Mouse (Mus musculus) liver, embryonic 12.5 days (tissue): ENCODE measurements at regions not wholly inside any gene's neighbourhood (a gene's known extent, or its start where the extent isn't known, plus 50 kb on each side); places are given as distances from the start of the nearest gene placed in this dataset.
"Not testable (repeated sequence)": the region's sequence is repeated elsewhere in the genome, so short reads cannot be mapped to it uniquely, and the experiment has no call there.

Experiments
- ATAC-seq: fragments of 200-750 bp; cut with Nextera tagmentation; 2 replicates; pipeline ENCODE4 v1.8.0; 2017; ENCODE audit warnings: moderate number of reproducible peaks, mild to moderate bottlenecking, moderate library complexity
- H3K27ac ChIP-seq: fragments of 300-500 bp; sonication (generic); 2 replicates; pipeline ENCODE4 v1.5.1; 2016; ENCODE audit warnings: mild to moderate bottlenecking
- H3K27me3 ChIP-seq: fragments of 300-500 bp; sonication (generic); replicated peaks from 2 replicates; pipeline ENCODE4 v1.6.1; 2016; ENCODE audit warnings: mild to moderate bottlenecking, moderate library complexity
- H3K36me3 ChIP-seq: fragments of 300-500 bp; sonication (generic); 2 replicates; pipeline ENCODE4 v1.6.1; 2016; ENCODE audit warnings: mild to moderate bottlenecking, moderate library complexity
- H3K4me1 ChIP-seq: fragments of 300-500 bp; sonication (generic); 2 replicates; pipeline ENCODE4 v1.6.1; 2016
- H3K4me2 ChIP-seq: fragments of 300-500 bp; sonication (generic); 2 replicates; pipeline ENCODE4 v1.6.1; 2016; ENCODE audit warnings: mild to moderate bottlenecking, moderate library complexity
- H3K4me3 ChIP-seq: fragments of 300-500 bp; sonication (generic); 2 replicates; pipeline ENCODE4 v1.5.1; 2016; ENCODE audit warnings: mild to moderate bottlenecking, moderate library complexity
- H3K9ac ChIP-seq: fragments of 300-500 bp; sonication (generic); 2 replicates; pipeline ENCODE4 v1.6.1; 2016; ENCODE audit warnings: mild to moderate bottlenecking, moderate library complexity
- H3K9me3 ChIP-seq: fragments of 300-500 bp; sonication (generic); replicated peaks from 2 replicates; pipeline ENCODE4 v1.6.1; 2016; ENCODE audit warnings: mild to moderate bottlenecking, moderate library complexity
- WGBS: fragments of 180-500 bp; shearing (Covaris S2); methylation state at CpG from one replicate; pipeline ENCODE4 v1.1.7; 2016; ENCODE audit not compliant: insufficient replicate concordance; 5-methylcytosine and 5-hydroxymethylcytosine counted together

- WGBS = 51% methylated on average over 4 of the region's 4 CpGs
- H3K27me3 ChIP-seq = no peaks in the 10 kb centered on the region
- H3K4me1 ChIP-seq = peaks cover 4% of the 10 kb centered on the region; the same call in 1 of the 2 replicates
- H3K36me3 ChIP-seq = no peaks in the 10 kb centered on the region
- no peak for ATAC-seq
- no peak overlapping the region for H3K4me3 ChIP-seq
- no peak overlapping the region for H3K9ac ChIP-seq
- H3K9me3 ChIP-seq = no peaks in the 10 kb centered on the region
- H3K4me2 ChIP-seq = no peak overlapping the region
- H3K27ac ChIP-seq = no peak overlapping the region
Observed at GRCm38 (mm10) chr6:31011407-31012020, 52.6 kb upstream of the Klf14 start.

GRCm38 (mm10) chr6:31016566-31016965, 57.7 kb upstream of the Klf14 start:
- ATAC-seq = no peak
- H3K4me3 ChIP-seq = no peak overlapping the region
- WGBS = 35% methylated on average over 7 of the region's 7 CpGs
- H3K4me2 ChIP-seq = peak overlapping the region; percentile 19; the same call in 1 of the 2 replicates
- H3K27ac ChIP-seq = no peak overlapping the region
- H3K9me3 ChIP-seq = no peaks in the 10 kb centered on the region
- H3K36me3 ChIP-seq = no peaks in the 10 kb centered on the region
- H3K27me3 ChIP-seq = no peaks in the 10 kb centered on the region
- H3K9ac ChIP-seq = no peak overlapping the region
- peaks cover 7% of the 10 kb centered on the region; the same call in 1 of the 2 replicates for H3K4me1 ChIP-seq

GRCm38 (mm10) chr6:31021776-31022175, 62.9 kb upstream of the Klf14 start:
- no peak for ATAC-seq
- Histone ChIP-seq H3K27ac (no peak overlapping the region), H3K9ac (no peak overlapping the region), H3K9me3 (no peaks in the 10 kb centered on the region), H3K36me3 (no peaks in the 10 kb centered on the region), H3K4me3 (no peak overlapping the region), H3K27me3 (no peaks in the 10 kb centered on the region), H3K4me1 (peaks cover under 1% of the 10 kb centered on the region; the same call in 1 of the 2 replicates), H3K4me2 (no peak overlapping the region)
- 65% methylated on average over 5 of the region's 5 CpGs for WGBS

- no peak overlapping the region for H3K4me2 ChIP-seq
- WGBS = 81% methylated on average over 9 of the region's 9 CpGs
Observed at GRCm38 (mm10) chr6:31029777-31030176, 70.9 kb upstream of the Klf14 start.

GRCm38 (mm10) chr6:31031022-31031421, 72.1 kb upstream of the Klf14 start:
- Histone ChIP-seq H3K4me1 (peaks cover 5% of the 10 kb centered on the region; the same call in 1 of the 2 replicates), H3K4me3 (no peak overlapping the region), H3K27ac (no peak overlapping the region), H3K9me3 (no peaks in the 10 kb centered on the region), H3K36me3 (no peaks in the 10 kb centered on the region), H3K9ac (no peak overlapping the region), H3K4me2 (no peak overlapping the region), H3K27me3 (no peaks in the 10 kb centered on the region)
- no peak for ATAC-seq
- WGBS = 81% methylated on average over 7 of the region's 7 CpGs

More at GRCm38 (mm10) chr6:31029777-31030176, 70.9 kb upstream of the Klf14 start:
- Histone ChIP-seq H3K9me3 (no peaks in the 10 kb centered on the region), H3K9ac (no peak overlapping the region), H3K27me3 (no peaks in the 10 kb centered on the region), H3K4me3 (no peak overlapping the region), H3K4me1 (peaks cover 5% of the 10 kb centered on the region; the same call in 1 of the 2 replicates), H3K27ac (no peak overlapping the region), H3K36me3 (no peaks in the 10 kb centered on the region)
- no peak for ATAC-seq

- no peaks in the 10 kb centered on the region for H3K36me3 ChIP-seq
- whole genome bisulfite sequencing = 61% methylated on average over 4 of the region's 4 CpGs
- H3K27me3 ChIP-seq = no peaks in the 10 kb centered on the region
- no peak for ATAC-seq
- H3K4me1 ChIP-seq = peaks cover 5% of the 10 kb centered on the region; the same call in 1 of the 2 replicates
- no peak overlapping the region for H3K27ac ChIP-seq
- H3K4me2 ChIP-seq = no peak overlapping the region
- no peak overlapping the region for H3K4me3 ChIP-seq
- H3K9me3 ChIP-seq = no peaks in the 10 kb centered on the region
- H3K9ac ChIP-seq = no peak overlapping the region
Observed at GRCm38 (mm10) chr6:31032147-31032546, 73.3 kb upstream of the Klf14 start.

GRCm38 (mm10) chr6:31032980-31033608, 74.2 kb upstream of the Klf14 start:
- Histone ChIP-seq H3K9me3 (no peaks in the 10 kb centered on the region), H3K36me3 (no peaks in the 10 kb centered on the region), H3K9ac (no peak overlapping the region), H3K4me1 (peaks cover 5% of the 10 kb centered on the region; the same call in 1 of the 2 replicates), H3K27me3 (no peaks in the 10 kb centered on the region), H3K4me2 (0 out of 2 replicates have a peak overlapping the region, but pooled peaks have one; percentile 1), H3K27ac (no peak overlapping the region), H3K4me3 (no peak overlapping the region)
- ATAC-seq = no peak
- WGBS = 9% methylated on average over 12 of the region's 12 CpGs

- H3K4me3 ChIP-seq = no peak overlapping the region
- H3K4me2 ChIP-seq = no peak overlapping the region
- no peak for ATAC-seq
- H3K27me3 ChIP-seq = no peaks in the 10 kb centered on the region
- no peaks in the 10 kb centered on the region for H3K36me3 ChIP-seq
- no peak overlapping the region for H3K27ac ChIP-seq
- peaks cover 5% of the 10 kb centered on the region; the same call in 1 of the 2 replicates for H3K4me1 ChIP-seq
- H3K9me3 ChIP-seq = no peaks in the 10 kb centered on the region
- no peak overlapping the region for H3K9ac ChIP-seq
- WGBS = 68% methylated on average over 10 of the region's 10 CpGs
Observed at GRCm38 (mm10) chr6:31034796-31035195, 75.9 kb upstream of the Klf14 start.

- Histone ChIP-seq H3K9ac (no peak overlapping the region), H3K4me1 (peaks cover 2% of the 10 kb centered on the region; the same call in 1 of the 2 replicates), H3K27ac (no peak overlapping the region), H3K27me3 (no peaks in the 10 kb centered on the region), H3K9me3 (no peaks in the 10 kb centered on the region), H3K4me2 (no peak overlapping the region), H3K36me3 (no peaks in the 10 kb centered on the region), H3K4me3 (no peak overlapping the region)
- no peak for ATAC-seq
- WGBS = 66% methylated on average over 20 of the region's 20 CpGs
Observed at GRCm38 (mm10) chr6:31037801-31038395, 79.0 kb upstream of the Klf14 start.

- 1% methylated on average over 2 of the region's 2 CpGs for WGBS
Observed at GRCm38 (mm10) chr6:31038445-31038844, 79.6 kb upstream of the Klf14 start.

GRCm38 (mm10) chr6:31039485-31039884, 80.6 kb upstream of the Klf14 start:
- H3K4me1 ChIP-seq = no peaks in the 10 kb centered on the region

More at GRCm38 (mm10) chr6:31038445-31038844, 79.6 kb upstream of the Klf14 start:
- H3K9me3 ChIP-seq, H3K36me3 ChIP-seq, H3K9ac ChIP-seq, H3K4me2 ChIP-seq, H3K4me1 ChIP-seq, H3K27me3 ChIP-seq, H3K4me3 ChIP-seq, H3K27ac ChIP-seq, ATAC-seq: not testable (repeated sequence)

GRCm38 (mm10) chr6:31040783-31041182, 81.9 kb upstream of the Klf14 start:
- 72% methylated on average over 6 of the region's 6 CpGs for WGBS
- Histone ChIP-seq H3K9ac (no peak overlapping the region), H3K27ac (no peak overlapping the region), H3K9me3 (no peaks in the 10 kb centered on the region), H3K36me3 (no peaks in the 10 kb centered on the region), H3K4me3 (no peak overlapping the region), H3K4me1 (no peaks in the 10 kb centered on the region), H3K27me3 (no peaks in the 10 kb centered on the region), H3K4me2 (no peak overlapping the region)
- ATAC-seq = no peak

More at GRCm38 (mm10) chr6:31039485-31039884, 80.6 kb upstream of the Klf14 start:
- Histone ChIP-seq H3K4me3 (no peak overlapping the region), H3K27me3 (no peaks in the 10 kb centered on the region), H3K9me3 (no peaks in the 10 kb centered on the region), H3K27ac (no peak overlapping the region), H3K9ac (no peak overlapping the region), H3K4me2 (no peak overlapping the region), H3K36me3 (no peaks in the 10 kb centered on the region)
- 61% methylated on average over 6 of the region's 6 CpGs for WGBS
- ATAC-seq = no peak
